Mouse (Mus musculus) heart, adult 2 months (tissue): ENCODE data around the gene Aire. TPM values are rescaled to one million over a fixed set of nuclear protein-coding genes. Genes with fewer than 3 reads are reported as not detected.
A peak's percentile ranks its signal among the peaks of the same experiment; 100 is the strongest.
"Not testable (repeated sequence)": the region's sequence is repeated elsewhere in the genome, so short reads cannot be mapped to it uniquely, and the experiment has no call there.

Experiments used
- DNase-seq, 2 experiments: peaks; one replicate each; pipeline ENCODE4 v3.0.0; 2021
- H3K27ac ChIP-seq: fragments of 200-600 bp; 2 replicates; pipeline ENCODE4 v1.8.1; 2022
- H3K27me3 ChIP-seq: fragments of 200-500 bp; 2 replicates; pipeline ENCODE4 v1.6.1; 2012; ENCODE audit warnings: mild to moderate bottlenecking, low read length, inconsistent platforms, mixed read lengths; ENCODE audit not compliant: control insufficient read depth, insufficient read depth
- H3K36me3 ChIP-seq: fragments of 200-500 bp; 2 replicates; pipeline ENCODE4 v1.6.1; 2012; ENCODE audit warnings: low read length, inconsistent platforms; ENCODE audit not compliant: control insufficient read depth, insufficient read depth
- H3K4me1 ChIP-seq: fragments of 200-500 bp; 2 replicates; pipeline ENCODE4 v1.6.1; 2011; ENCODE audit warnings: low read length; ENCODE audit not compliant: control insufficient read depth, insufficient read depth
- H3K4me3 ChIP-seq: fragments of 200-600 bp; 2 replicates; pipeline ENCODE4 v1.8.1; 2022
- H3K79me2 ChIP-seq: fragments of 200-500 bp; replicated peaks from 2 replicates; pipeline ENCODE4 v1.6.1; 2012; ENCODE audit warnings: mild to moderate bottlenecking, inconsistent platforms, low read length, moderate library complexity, mixed read lengths; ENCODE audit not compliant: control insufficient read depth, insufficient read depth
- H3K9ac ChIP-seq: fragments of 200-500 bp; 2 replicates; pipeline ENCODE4 v1.6.1; 2012; ENCODE audit warnings: low read depth, mild to moderate bottlenecking, control low read depth, inconsistent platforms, low read length, mixed read lengths
- CTCF ChIP-seq: fragments of 200-600 bp; IDR thresholded peaks from 2 replicates; pipeline ENCODE4 v1.8.1; 2022; ENCODE audit warnings: antibody characterized with exemption, mild to moderate bottlenecking, moderate library complexity
- EP300 ChIP-seq: fragments of 200-500 bp; IDR thresholded peaks from 2 replicates; pipeline ENCODE4 v1.6.1; 2011; ENCODE audit warnings: low read depth, low read length, control low read depth; ENCODE audit not compliant: insufficient read depth
- POLR2A ChIP-seq: fragments of 200-500 bp; IDR thresholded peaks from 2 replicates; pipeline ENCODE4 v1.6.1; 2011; ENCODE audit warnings: mild to moderate bottlenecking, low read depth, low read length, control low read depth; ENCODE audit not compliant: insufficient read depth
- WGBS: fragments of 180-500 bp; shearing (Covaris S2); methylation state at CpG from one replicate; pipeline ENCODE4 v1.1.7; 2018; 5-methylcytosine and 5-hydroxymethylcytosine counted together
- intact Hi-C: fragments of 180-260 bp; cut with DNase I; formaldehyde crosslinking; loops from one replicate; pipeline ENCODE4 v1.15.1; 2025
- polyA plus RNA-seq: library from polyadenylated mRNA; depleted of rRNA; stranded (reverse); fragments of >200 nt; gene quantifications from 2 replicates; pipeline ENCODE4 v1.2.3, GENCODE M21; 2012
- total RNA-seq, 2 experiments: library from RNA; stranded (reverse); gene quantifications; 2 replicates each; pipeline ENCODE4 v1.2.3; 2021

Aire gene
- total and polyA plus RNA-seq, 3 experiments, result 0.10 TPM; not detected in 2

DNA sequence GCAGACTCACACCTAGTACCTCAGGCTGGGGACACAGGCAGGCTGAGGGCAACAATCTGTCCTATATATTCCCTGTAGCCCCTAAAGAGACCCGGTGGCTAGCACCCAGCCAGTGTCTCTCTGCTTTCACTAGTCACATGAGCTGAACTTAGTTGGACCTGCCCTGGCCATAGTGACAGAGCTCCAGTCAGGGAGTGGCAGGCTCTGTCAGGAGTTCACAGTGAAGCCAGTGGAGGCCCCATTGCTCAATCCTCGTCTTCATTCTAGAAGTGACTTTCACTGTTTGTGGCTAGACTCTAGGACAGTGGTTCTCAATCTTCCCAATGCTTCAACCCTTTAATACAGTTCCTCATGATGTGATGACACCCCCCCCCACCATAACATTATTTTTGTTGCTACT is 11.4 kb downstream of the Aire start:
- H3K9ac ChIP-seq, result no peak overlapping the region
- H3K4me1 ChIP-seq, result no peaks in the 10 kb centered on the region; the same call in 1 of the 2 replicates
- H3K27ac ChIP-seq, result no peak overlapping the region
- DNase-seq, result no peak
- H3K4me3 ChIP-seq, result no peak overlapping the region
- H3K36me3 ChIP-seq, result no peaks in the 10 kb centered on the region
- 77% methylated on average over 2 of the region's 2 CpGs for WGBS
- no peaks in the 10 kb centered on the region for H3K79me2 ChIP-seq
- no peaks in the 10 kb centered on the region for H3K27me3 ChIP-seq
- TF ChIP-seq CTCF, result no peak
- no peak for TF ChIP-seq POLR2A
- no peak for TF ChIP-seq EP300
- intact Hi-C loops, result no loop called here

DNA sequence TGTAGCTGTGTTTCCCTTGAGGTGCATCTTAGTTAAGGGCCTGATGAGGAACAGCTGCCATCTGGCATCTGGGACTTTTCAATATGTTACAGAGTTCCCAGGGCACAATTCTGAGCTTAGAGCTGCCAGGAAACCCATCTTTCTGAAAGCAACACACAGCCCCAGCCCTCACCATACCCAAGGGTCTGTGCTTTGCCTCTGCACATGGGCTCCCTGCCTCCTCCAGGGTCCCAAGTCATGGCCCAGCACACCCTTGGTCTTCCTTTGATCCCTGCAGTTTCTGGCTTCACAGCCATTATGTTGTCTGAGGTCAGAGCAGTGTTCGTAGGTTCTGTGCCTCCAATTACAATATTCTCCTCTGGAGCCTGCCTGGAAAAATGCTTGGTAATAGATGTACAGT is 14.3 kb downstream of the Aire start:
- Histone ChIP-seq H3K9ac (no peak overlapping the region), H3K79me2 (no peaks in the 10 kb centered on the region), H3K27me3 (no peaks in the 10 kb centered on the region), H3K36me3 (no peaks in the 10 kb centered on the region), H3K4me3 (no peak overlapping the region), H3K4me1 (no peaks in the 10 kb centered on the region; the same call in 1 of the 2 replicates), H3K27ac (no peak overlapping the region)
- 92% methylated on average over 1 of the region's 1 CpGs for WGBS
- intact Hi-C loops, result loop anchor here (5.0 kb wide), 2 partner anchors 38 to 47 kb away; partner anchors contain the start of gene Icosl
- no peak for TF ChIP-seq CTCF
- TF ChIP-seq POLR2A, result no peak
- no peak for TF ChIP-seq EP300
- no peak for DNase-seq

DNA sequence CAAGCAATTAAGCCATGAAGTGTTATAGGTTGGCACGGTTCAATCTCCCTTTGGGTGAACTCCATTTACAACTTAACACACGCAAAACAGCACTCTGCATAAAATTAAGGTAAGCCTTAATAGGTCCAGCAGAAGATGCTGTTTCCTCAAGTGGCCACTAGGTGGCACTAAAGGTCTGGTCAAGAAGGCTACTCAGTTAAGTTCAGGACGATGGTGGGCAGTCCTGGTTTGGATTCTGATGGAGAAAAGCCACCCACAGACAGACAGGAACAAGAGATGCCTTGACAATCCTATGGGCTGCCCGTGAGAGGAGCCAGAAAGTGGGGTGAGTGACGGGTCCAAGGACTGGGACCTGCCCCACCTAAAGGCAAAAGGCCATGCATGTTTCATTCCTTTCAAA is 15.3 kb downstream of the Aire start:
- no peaks in the 10 kb centered on the region; the same call in 1 of the 2 replicates for H3K4me1 ChIP-seq

DNA sequence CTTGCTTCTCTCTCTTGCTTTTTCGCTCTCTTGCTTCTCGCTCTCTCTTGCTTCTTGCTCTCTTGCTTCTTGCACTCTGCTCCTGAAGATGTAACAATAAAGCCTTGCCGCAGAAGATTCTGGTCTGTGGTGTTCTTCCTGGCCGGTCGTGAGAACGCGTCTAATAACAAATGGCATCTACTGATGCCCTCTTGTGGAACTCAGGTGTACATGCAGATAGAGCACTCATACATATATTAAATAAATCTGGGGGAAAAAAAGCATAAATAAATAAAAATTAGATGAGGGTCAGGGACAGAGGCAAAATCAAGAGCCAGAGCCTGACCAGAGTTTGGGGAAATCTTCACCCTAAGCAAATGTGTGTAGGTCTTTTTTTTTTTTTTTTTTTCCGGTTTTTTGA is 18.0 kb downstream of the Aire start:
- H3K36me3 ChIP-seq, H3K27ac ChIP-seq, H3K79me2 ChIP-seq, H3K4me3 ChIP-seq, DNase-seq, H3K4me1 ChIP-seq, H3K9ac ChIP-seq, H3K27me3 ChIP-seq: not testable (repeated sequence)
- intact Hi-C loops, result loop anchor here (5.0 kb wide), 2 partner anchors 42 to 43 kb away; partner anchors contain the start of gene Icosl
- 59% methylated on average over 6 of the region's 8 CpGs for WGBS
- peak; percentile 53 for TF ChIP-seq CTCF

More for the DNA sequence above, 15.3 kb downstream of the Aire start:
- TF ChIP-seq POLR2A, result no peak
- TF ChIP-seq EP300, result peak; percentile 83; the same call in 1 of the 2 replicates
- TF ChIP-seq CTCF, result peak; percentile 94
- Histone ChIP-seq H3K4me3 (no peak overlapping the region), H3K79me2 (no peaks in the 10 kb centered on the region), H3K36me3 (no peaks in the 10 kb centered on the region), H3K9ac (no peak overlapping the region), H3K27me3 (no peaks in the 10 kb centered on the region), H3K27ac (no peak overlapping the region)
- peak; percentile 66 to 75 for DNase-seq
- 4% methylated on average over 5 of the region's 5 CpGs for WGBS
- intact Hi-C loops, result loop anchor here (5.0 kb wide), 2 partner anchors 39 to 46 kb away; partner anchors contain the start of gene Icosl

DNA sequence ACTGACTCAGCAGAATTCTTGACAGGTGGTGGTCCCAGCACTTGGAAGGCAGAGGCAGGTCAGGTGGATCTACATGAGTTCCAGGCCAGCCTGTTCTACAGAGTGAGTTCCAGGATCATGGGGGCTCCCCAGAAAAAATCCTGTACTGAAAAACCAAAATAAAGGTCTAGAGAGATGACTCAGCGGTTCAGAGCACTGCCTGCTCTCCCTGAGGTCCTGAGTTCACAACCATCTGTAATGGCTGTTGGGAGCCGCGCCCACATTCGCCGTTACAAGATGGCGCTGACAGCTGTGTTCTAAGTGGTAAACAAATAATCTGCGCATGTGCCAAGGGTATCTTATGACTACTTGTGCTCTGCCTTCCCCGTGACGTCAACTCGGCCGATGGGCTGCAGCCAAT is 23.4 kb downstream of the Aire start:
- whole genome bisulfite sequencing, result 98% methylated on average over 7 of the region's 11 CpGs
- DNase-seq, H3K4me1 ChIP-seq, H3K27me3 ChIP-seq, H3K9ac ChIP-seq, H3K4me3 ChIP-seq, H3K36me3 ChIP-seq, intact Hi-C loops, H3K27ac ChIP-seq, H3K79me2 ChIP-seq: not testable (repeated sequence)

DNA sequence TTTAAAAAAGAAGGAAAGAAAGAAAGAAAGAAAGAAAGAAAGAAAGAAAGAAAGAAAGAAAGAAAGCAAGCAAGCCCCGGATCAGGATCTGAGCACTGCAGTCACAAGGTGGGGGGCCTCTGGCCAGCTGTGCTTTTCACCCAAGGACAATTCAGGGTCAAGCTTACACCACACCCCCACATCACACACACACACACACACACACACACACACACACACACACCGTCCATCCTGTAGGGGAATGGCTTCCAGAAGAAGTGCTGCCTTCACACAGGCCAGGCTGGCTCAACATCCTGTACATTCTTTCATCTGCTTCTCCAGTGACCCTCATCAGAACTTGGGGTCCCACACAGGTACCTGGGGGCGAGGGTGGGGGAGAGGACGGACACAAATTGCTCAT is 24.1 kb downstream of the Aire start:
- Histone ChIP-seq H3K9ac (no peak overlapping the region), H3K27ac (peak overlapping the region; percentile 73), H3K27me3 (no peaks in the 10 kb centered on the region), H3K36me3 (no peaks in the 10 kb centered on the region), H3K4me3 (no peak overlapping the region), H3K4me1 (peaks cover 3% of the 10 kb centered on the region), H3K79me2 (no peaks in the 10 kb centered on the region)
- intact Hi-C loops, result no loop called here
- WGBS, result 66% methylated on average over 4 of the region's 4 CpGs
- DNase-seq, result no peak
- TF ChIP-seq CTCF, result no peak
- TF ChIP-seq EP300, result no peak
- no peak for TF ChIP-seq POLR2A
